Mouse (Mus musculus) heart, postnatal 4 days (tissue): ENCODE data around the gene Isca2. TPM values are rescaled to one million over a fixed set of nuclear protein-coding genes. Genes with fewer than 3 reads are reported as not detected.

Source experiments
- DNase-seq: peaks from one replicate; pipeline ENCODE4 v3.0.0; 2021
- total RNA-seq, 2 experiments: library from RNA; stranded (reverse); gene quantifications; 2 replicates each; pipeline ENCODE4 v1.2.3; 2021

Isca2 gene
- total RNA-seq, 2 experiments from 2014 or later = 72.9 to 75.3 TPM

DNA sequence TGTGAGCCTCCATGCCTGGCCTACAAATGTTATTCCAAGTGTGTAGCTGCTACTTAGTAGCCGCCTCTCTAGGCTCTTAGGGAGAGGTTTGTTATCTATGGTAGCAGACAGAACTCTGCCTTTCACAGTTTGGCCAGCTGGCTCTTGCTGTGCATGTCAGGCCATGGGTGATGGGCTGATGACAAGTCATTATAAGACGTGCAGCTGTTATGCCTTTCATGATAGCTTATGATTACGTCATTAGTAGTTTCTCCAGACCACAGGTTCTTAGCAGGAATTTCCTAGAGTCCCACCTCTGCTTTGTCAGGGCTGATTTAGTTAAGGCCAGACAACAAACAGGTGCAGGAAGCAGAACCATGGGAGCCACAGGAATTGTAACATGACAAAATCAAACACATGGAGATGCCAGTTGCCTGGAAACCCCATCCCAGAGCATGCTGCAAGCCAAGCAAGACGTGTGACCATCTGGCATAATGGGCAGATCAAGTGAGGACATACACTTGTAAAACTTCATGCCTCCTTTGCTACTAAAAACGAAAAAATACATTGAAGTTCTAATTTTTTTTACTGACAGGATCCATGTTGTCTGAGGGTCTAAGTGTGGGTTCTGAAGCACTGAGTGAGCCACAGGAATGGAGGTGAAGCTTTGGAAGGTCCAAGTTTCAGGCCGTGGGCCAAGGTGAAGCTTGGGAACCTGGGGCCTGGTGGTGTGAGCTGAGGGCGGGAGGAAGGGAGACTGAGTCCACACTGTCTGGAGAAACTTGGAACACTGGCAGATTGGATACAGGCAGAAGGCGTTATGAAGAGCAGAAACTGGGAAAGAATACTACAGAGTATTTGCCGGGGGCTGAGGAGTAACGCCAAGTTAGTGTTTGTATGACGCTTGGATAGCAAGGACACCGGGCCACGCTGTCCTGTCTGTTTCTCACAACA, 46.5 kb downstream of the Isca2 start:
- peak; percentile 51 for DNase-seq

DNA sequence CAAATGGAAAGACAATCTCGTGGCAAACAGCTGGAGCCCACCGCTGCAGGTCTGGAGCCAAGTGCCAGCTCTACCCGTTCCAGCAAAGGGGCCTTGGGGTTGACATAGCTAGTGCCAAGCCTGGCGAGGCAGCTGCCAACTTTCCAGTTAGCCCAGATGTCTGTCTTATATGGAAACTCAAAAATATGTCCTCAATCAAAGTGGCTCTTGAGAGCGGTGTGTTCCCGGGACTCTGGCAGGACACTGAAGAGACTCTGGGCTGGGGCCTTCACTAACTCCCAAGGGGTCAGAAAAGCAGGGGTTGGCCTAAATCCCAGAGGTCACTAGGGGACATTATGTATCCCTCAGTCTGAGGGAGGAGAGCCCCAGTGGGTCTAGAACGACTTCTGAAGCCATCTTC, 50.5 kb downstream of the Isca2 start:
- peak; percentile 50 for DNase-seq

DNA sequence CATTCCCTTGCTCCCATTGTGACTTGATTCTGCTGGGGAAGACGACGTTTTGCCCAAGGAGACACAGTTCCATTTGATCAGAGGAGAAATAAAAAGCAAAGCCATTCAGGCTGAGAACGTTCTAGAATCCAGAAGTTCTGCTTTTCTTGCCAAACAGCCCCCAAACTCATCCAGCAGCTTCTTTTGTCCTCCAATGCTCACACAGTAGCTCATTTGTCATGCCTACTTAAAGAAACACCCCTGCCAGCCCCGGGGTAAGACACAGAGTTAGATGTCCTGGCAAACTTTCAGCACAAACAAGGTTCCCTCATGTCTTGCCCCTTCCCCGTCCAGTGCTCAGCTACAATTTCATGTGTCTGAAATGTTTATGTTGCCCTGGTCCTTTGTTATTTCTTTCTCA, 51.2 kb downstream of the Isca2 start:
- DNase-seq = no peak

Other genes with a start within 250 kb of the Isca2 start
- not detected for gene Vsx2, start 203.5 kb upstream of the Isca2 start, total RNA-seq
- 1 to 10 TPM; 5.8 to 6.0 TPM for gene Abcd4, start 155.8 kb upstream of the Isca2 start, total RNA-seq
- not detected for gene Vrtn, start 132.2 kb upstream of the Isca2 start, total RNA-seq
- gene Syndig1l, start 74.4 kb upstream of the Isca2 start, total RNA-seq = not detected
- 10 to 100 TPM; 42.6 to 45.3 TPM for gene Npc2, start 99 bp upstream of the Isca2 start, total RNA-seq
- 1 to 10 TPM; 7.6 to 8.9 TPM for gene Ltbp2, start 103.3 kb downstream of the Isca2 start, total RNA-seq
- gene Fcf1, start 197.6 kb downstream of the Isca2 start, total RNA-seq = 10 to 100 TPM; 47.9 to 49.5 TPM
- 10 to 100 TPM; 38.5 to 40.1 TPM for gene Arel1, start 197.6 kb downstream of the Isca2 start, total RNA-seq
- gene Ylpm1, start 223.1 kb downstream of the Isca2 start, total RNA-seq = 10 to 100 TPM; 39.4 to 45.2 TPM